Mouse (Mus musculus): Measurements from ENCODE around the gene Vmn1r118. TPM values are rescaled to one million over a fixed set of nuclear protein-coding genes. Genes with fewer than 3 reads are reported as not detected.
"Not testable (repeated sequence)": the region's sequence is repeated elsewhere in the genome, so short reads cannot be mapped to it uniquely, and the experiment has no call there.

Gene Vmn1r118
- polyA plus RNA-seq (2016; fragmentation: Nextera tagmentation; extraction: Ambion mirVana) = not detected in 2 replicates

DNA sequence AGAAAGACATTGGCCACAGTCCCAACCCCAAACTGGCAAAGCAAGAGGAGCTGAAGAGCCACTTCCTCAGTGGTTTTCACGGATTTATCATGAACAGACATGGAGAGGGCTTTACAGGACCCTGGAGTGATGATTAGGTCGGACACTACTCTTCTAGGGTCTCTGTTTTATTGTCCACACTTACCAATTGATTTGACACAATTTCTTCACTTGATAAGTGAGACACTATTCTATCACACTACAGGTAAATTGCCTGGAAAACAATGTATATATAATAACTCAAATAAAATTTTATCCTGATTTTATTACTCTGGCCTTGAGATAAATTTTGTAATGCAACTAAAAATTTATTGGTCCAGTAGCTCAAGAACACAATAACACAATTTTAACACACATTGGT is at the start of gene Vmn1r118:
TSS of gene Vmn1r118 (minus strand) at position 101 of the 400 bp plus-strand sequence.
- not testable (repeated sequence) for H3K4me1 ChIP-seq; H3K9me3 ChIP-seq; H3K4me3 ChIP-seq; H3K27me3 ChIP-seq; H3K9ac ChIP-seq; H3K4me2 ChIP-seq (replicated peaks); H3K36me3 ChIP-seq; H3K27ac ChIP-seq; ATAC-seq (ENCODE audit: insufficient number of reproducible peaks, insufficient read depth, low FRiP score, low TSS enrichment)
- no CpG with 5 or more reads among the region's 2 CpGs for WGBS

DNA sequence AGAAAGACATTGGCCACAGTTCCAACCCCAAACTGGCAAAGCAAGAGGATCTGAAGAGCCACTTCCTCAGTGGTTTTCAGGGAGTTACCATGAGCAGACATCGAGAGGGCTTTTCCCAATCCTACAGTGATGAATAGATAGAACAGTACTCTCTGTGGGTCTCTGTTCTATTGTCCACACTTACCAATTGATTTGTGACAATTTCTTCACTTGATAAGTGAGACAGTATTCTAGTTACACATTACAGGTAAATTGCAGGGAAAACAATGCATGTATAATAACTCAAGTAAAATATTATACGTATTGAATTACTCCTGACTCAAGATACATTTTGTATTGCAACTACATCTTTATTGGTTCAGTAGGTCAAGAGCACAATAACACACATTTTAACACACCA is 28.1 kb downstream of the Vmn1r118 start, which contains the start of gene Vmn1r117:
TSS of gene Vmn1r117 (minus strand) at position 101 of the 400 bp plus-strand sequence.
- ATAC-seq (ENCODE audit: insufficient number of reproducible peaks, insufficient read depth, low FRiP score, low TSS enrichment) = not testable (repeated sequence)
- WGBS = no CpG with 5 or more reads among the region's 2 CpGs

DNA sequence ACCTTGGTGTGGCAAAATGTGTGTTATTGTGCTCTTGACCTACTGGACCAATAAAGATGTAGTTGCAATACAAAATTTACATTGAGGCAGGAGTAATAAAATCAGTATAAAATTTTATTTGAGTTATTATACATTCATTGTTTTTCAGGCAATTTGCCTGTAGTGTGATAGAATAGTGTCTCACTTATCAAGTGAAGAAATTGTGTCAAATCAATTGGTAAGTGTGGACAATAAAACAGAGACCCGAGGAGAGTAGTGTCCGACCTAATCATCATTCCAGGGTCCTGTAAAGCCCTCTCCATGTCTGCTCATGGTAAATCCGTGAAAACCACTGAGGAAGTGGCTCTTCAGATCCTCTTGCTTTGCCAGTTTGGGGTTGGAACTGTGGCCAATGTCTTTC is 40.2 kb downstream of the Vmn1r118 start, which contains the start of gene Vmn1r116:
TSS of gene Vmn1r116 (plus strand) at position 301 of the 400 bp plus-strand sequence.
- not testable (repeated sequence) for H3K4me2 ChIP-seq (replicated peaks); ATAC-seq (ENCODE audit: insufficient number of reproducible peaks, insufficient read depth, low FRiP score, low TSS enrichment); H3K9ac ChIP-seq; H3K27ac ChIP-seq; H3K9me3 ChIP-seq; H3K4me1 ChIP-seq; H3K27me3 ChIP-seq; H3K4me3 ChIP-seq; H3K36me3 ChIP-seq
- WGBS = 57% methylated on average over 3 of the region's 3 CpGs

More for the DNA sequence above, 28.1 kb downstream of the Vmn1r118 start, which contains the start of gene Vmn1r117:
- not testable (repeated sequence) for H3K9me3 ChIP-seq; H3K4me1 ChIP-seq; H3K9ac ChIP-seq; H3K27ac ChIP-seq; H3K4me3 ChIP-seq; H3K4me2 ChIP-seq (replicated peaks); H3K36me3 ChIP-seq; H3K27me3 ChIP-seq

Other genes starting within 250 kb of the Vmn1r118 start
- gene Vmn1r107, start 243.4 kb downstream of the Vmn1r118 start, polyA plus RNA-seq (2016; fragmentation: Nextera tagmentation; extraction: Ambion mirVana) = not detected in 2 replicates
- gene Vmn1r111, start 209.1 kb downstream of the Vmn1r118 start, polyA plus RNA-seq (2016; fragmentation: Nextera tagmentation; extraction: Ambion mirVana) = not detected in 2 replicates
- not detected in 2 replicates for gene Gm10668, start 181.7 kb downstream of the Vmn1r118 start, polyA plus RNA-seq (2016; fragmentation: Nextera tagmentation; extraction: Ambion mirVana)
- not detected in 2 replicates for gene Vmn1r112, start 141.2 kb downstream of the Vmn1r118 start, polyA plus RNA-seq (2016; fragmentation: Nextera tagmentation; extraction: Ambion mirVana)
- gene Vmn1r113, start 125.1 kb downstream of the Vmn1r118 start, polyA plus RNA-seq (2016; fragmentation: Nextera tagmentation; extraction: Ambion mirVana) = not detected in 2 replicates
- gene Vmn1r114, start 100.2 kb downstream of the Vmn1r118 start, polyA plus RNA-seq (2016; fragmentation: Nextera tagmentation; extraction: Ambion mirVana) = not detected in 2 replicates
- gene Vmn1r115, start 67.4 kb downstream of the Vmn1r118 start, polyA plus RNA-seq (2016; fragmentation: Nextera tagmentation; extraction: Ambion mirVana) = not detected in 2 replicates
- not detected in 2 replicates for gene Vmn1r116, start 40.1 kb downstream of the Vmn1r118 start, polyA plus RNA-seq (2016; fragmentation: Nextera tagmentation; extraction: Ambion mirVana)
- gene Vmn1r117, start 28.2 kb downstream of the Vmn1r118 start, polyA plus RNA-seq (2016; fragmentation: Nextera tagmentation; extraction: Ambion mirVana) = not detected in 2 replicates
- not detected in 2 replicates for gene Vmn1r119, start 100.1 kb upstream of the Vmn1r118 start, polyA plus RNA-seq (2016; fragmentation: Nextera tagmentation; extraction: Ambion mirVana)
- not detected in 2 replicates for gene Vmn1r120, start 141.4 kb upstream of the Vmn1r118 start, polyA plus RNA-seq (2016; fragmentation: Nextera tagmentation; extraction: Ambion mirVana)
- not detected in 2 replicates for gene Vmn1r121, start 186.2 kb upstream of the Vmn1r118 start, polyA plus RNA-seq (2016; fragmentation: Nextera tagmentation; extraction: Ambion mirVana)
- not detected in 2 replicates for gene Vmn1r122, start 221.8 kb upstream of the Vmn1r118 start, polyA plus RNA-seq (2016; fragmentation: Nextera tagmentation; extraction: Ambion mirVana)
- gene Vmn1r123, start 249.8 kb upstream of the Vmn1r118 start, polyA plus RNA-seq (2016; fragmentation: Nextera tagmentation; extraction: Ambion mirVana) = not detected in 2 replicates